Mouse (Mus musculus) midbrain, embryonic 10.5 days (tissue): Measurements from ENCODE around the gene Gm20388. TPM values are rescaled to one million over a fixed set of nuclear protein-coding genes. Genes with fewer than 3 reads are reported as not detected.
A peak's percentile ranks its signal among the peaks of the same experiment; 100 is the strongest.
"Not testable (repeated sequence)": the region's sequence is repeated elsewhere in the genome, so short reads cannot be mapped to it uniquely, and the experiment has no call there.

ENCODE experiments used
- DNase-seq: peaks from one replicate; pipeline ENCODE4 v3.0.0-alpha.2; 2017; ENCODE audit warnings: low spot score
- H3K27ac ChIP-seq: fragments of 300-500 bp; sonication (generic); replicated peaks from 2 replicates; pipeline ENCODE4 v1.5.1; 2016; ENCODE audit warnings: mild to moderate bottlenecking
- H3K27me3 ChIP-seq: fragments of 300-500 bp; sonication (generic); 2 replicates; pipeline ENCODE4 v1.6.1; 2016; ENCODE audit warnings: low read depth, mild to moderate bottlenecking; ENCODE audit not compliant: poor library complexity, severe bottlenecking
- H3K36me3 ChIP-seq: fragments of 300-500 bp; sonication (generic); 2 replicates; pipeline ENCODE4 v1.6.1; 2016; ENCODE audit warnings: mild to moderate bottlenecking, moderate library complexity
- H3K4me1 ChIP-seq: fragments of 300-500 bp; sonication (generic); 2 replicates; pipeline ENCODE4 v1.6.1; 2016
- H3K4me3 ChIP-seq: fragments of 300-500 bp; sonication (generic); 2 replicates; pipeline ENCODE4 v1.5.1; 2016; ENCODE audit warnings: mild to moderate bottlenecking, moderate library complexity
- H3K9me3 ChIP-seq: fragments of 300-500 bp; sonication (generic); replicated peaks from 2 replicates; pipeline ENCODE4 v1.6.1; 2016; ENCODE audit warnings: mild to moderate bottlenecking
- WGBS: fragments of 180-500 bp; shearing (Covaris S2); methylation state at CpG from one replicate; pipeline ENCODE4 v1.1.7; 2016; 5-methylcytosine and 5-hydroxymethylcytosine counted together
- polyA plus RNA-seq: library from polyadenylated mRNA; unstranded; fragments of >200 nt; fragmentation: Nextera tagmentation; extraction: Ambion mirVana; gene quantifications from 2 replicates; pipeline ENCODE4 v1.2.1, GENCODE M21; 2016

Gene Gm20388
- polyA plus RNA-seq, 1 experiment from 2014 or later = 7.1 TPM

DNA sequence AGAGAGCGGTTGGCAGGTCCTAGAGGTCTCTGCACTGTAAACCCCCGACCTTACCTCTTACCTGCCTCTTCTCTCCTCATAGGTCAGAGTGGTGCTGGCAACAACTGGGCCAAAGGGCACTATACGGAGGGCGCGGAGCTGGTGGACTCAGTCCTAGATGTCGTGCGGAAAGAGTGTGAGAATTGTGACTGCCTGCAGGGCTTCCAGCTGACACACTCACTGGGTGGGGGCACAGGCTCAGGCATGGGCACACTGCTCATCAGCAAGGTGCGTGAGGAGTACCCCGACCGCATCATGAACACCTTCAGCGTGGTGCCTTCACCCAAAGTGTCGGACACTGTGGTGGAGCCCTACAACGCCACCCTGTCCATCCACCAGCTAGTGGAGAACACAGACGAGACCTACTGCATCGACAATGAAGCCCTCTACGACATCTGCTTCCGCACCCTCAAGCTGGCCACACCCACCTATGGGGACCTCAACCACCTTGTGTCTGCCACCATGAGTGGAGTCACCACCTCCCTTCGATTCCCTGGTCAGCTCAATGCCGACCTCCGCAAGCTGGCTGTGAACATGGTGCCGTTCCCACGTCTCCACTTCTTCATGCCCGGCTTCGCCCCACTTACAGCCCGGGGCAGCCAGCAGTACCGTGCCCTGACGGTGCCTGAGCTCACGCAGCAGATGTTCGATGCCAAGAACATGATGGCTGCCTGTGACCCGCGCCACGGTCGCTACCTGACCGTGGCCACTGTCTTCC lies 3510.1 kb downstream of the Gm20388 start:
- Histone ChIP-seq H3K27ac (no peak overlapping the region), H3K4me3 (no peak overlapping the region), H3K27me3 (no peaks in the 10 kb centered on the region), H3K9me3 (no peaks in the 10 kb centered on the region), H3K4me1 (peaks cover 17% of the 10 kb centered on the region), H3K36me3 (peaks cover 52% of the 10 kb centered on the region)
- WGBS = 94% methylated on average over 34 of the region's 34 CpGs
- DNase-seq = no peak

DNA sequence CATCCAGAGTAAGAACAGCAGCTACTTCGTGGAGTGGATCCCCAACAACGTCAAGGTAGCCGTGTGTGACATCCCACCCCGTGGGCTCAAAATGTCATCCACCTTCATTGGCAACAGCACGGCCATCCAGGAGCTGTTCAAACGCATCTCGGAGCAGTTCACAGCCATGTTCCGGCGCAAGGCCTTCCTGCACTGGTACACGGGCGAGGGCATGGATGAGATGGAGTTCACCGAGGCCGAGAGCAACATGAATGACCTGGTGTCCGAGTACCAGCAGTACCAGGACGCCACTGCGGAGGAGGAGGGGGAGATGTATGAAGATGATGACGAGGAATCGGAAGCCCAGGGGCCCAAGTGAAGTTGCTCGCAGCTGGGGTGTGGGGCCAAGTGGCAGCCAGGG lies 3510.7 kb downstream of the Gm20388 start:
- H3K9me3 ChIP-seq = peaks cover 2% of the 10 kb centered on the region; the same call in 1 of the 2 replicates
- no peak for DNase-seq
- WGBS = 92% methylated on average over 19 of the region's 19 CpGs
- H3K4me1 ChIP-seq = peaks cover 17% of the 10 kb centered on the region
- H3K27ac ChIP-seq = no peak overlapping the region
- H3K36me3 ChIP-seq = peaks cover 52% of the 10 kb centered on the region
- H3K27me3 ChIP-seq = no peaks in the 10 kb centered on the region
- H3K4me3 ChIP-seq = no peak overlapping the region

DNA sequence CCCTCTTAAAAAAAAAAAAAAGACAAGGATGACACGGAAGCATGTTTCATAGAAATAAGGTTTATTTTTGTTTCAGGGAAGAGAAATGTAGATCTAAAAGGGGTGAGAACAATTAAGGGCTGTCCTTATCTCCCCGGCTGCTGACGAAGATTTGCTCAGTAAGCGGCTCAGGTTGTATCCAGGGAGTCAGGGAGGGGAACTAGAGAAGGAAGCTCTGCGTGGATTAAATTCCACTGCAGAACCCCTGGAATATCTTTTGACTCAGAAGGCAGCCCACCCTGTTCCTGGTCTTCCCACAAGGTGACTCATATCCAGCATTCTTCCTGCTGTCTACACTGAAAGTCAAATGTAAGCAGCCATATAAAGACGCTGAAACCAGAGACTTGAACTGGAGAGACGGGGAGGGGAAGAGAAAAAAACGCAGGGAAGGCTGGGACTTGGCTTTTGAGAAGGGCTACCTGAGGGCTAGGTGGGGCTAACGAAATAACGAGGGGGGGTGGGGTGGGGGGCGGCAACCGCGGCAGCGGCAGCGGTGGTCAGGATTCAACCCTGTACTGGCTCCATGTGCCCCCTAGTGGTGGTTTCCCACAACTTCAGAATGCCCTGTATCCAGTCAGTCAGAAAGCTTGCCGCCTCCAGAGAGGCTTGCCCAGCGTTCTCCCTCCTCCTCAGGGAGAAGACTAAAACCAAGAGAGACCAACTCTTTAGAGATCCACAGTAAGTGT lies 3511.6 kb downstream of the Gm20388 start:
- DNase-seq = peak; percentile 68
- Histone ChIP-seq H3K36me3 (peaks cover 44% of the 10 kb centered on the region), H3K27ac (no peak overlapping the region), H3K27me3 (no peaks in the 10 kb centered on the region), H3K4me3 (peak overlapping the region; percentile 35; the same call in 1 of the 2 replicates), H3K9me3 (peaks cover 11% of the 10 kb centered on the region), H3K4me1 (peaks cover 8% of the 10 kb centered on the region)
- WGBS = 22% methylated on average over 17 of the region's 17 CpGs

DNA sequence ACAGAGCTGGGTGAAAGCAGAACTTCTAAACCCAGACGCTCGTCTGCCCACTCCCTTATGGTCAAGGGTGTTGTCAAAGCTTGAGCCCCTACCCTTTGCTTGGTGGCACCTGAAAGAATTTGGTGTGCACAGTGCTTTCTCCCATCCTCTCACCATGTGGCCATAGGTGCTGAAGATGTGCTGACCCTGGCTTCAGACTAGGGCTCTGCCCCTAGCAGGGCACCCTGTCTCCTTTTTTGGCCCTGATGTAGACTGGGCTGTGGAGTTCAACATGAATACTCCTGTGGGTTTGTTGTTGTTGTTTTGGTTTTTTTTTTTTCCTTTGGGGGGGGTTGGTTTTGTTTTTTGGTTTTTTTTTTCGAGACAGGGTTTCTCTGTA lies 3512.1 kb downstream of the Gm20388 start:
- Histone ChIP-seq H3K27ac (no peak overlapping the region), H3K4me1 (peaks cover 6% of the 10 kb centered on the region; the same call in 1 of the 2 replicates), H3K36me3 (peaks cover 39% of the 10 kb centered on the region), H3K9me3 (peaks cover 16% of the 10 kb centered on the region), H3K27me3 (no peaks in the 10 kb centered on the region), H3K4me3 (0 out of 2 replicates have a peak overlapping the region, but pooled peaks have one; percentile 35)
- no peak for DNase-seq
- 23% methylated on average over 3 of the region's 3 CpGs for WGBS

- Histone ChIP-seq H3K36me3 (peaks cover 32% of the 10 kb centered on the region), H3K9me3 (peaks cover 23% of the 10 kb centered on the region), H3K4me3 (peak within 1 kb of the TSS; percentile 35; the same call in 1 of the 2 replicates), H3K27ac (no peak within 1 kb of the TSS), H3K4me1 (peaks cover 6% of the 10 kb centered on the region; the same call in 1 of the 2 replicates), H3K27me3 (no peaks in the 10 kb centered on the region)
- DNase-seq = no peak
- WGBS = 80% methylated on average over 7 of the region's 7 CpGs
Measured at GRCm38 (mm10) chr8:123423441-123423840, 3512.8 kb downstream of the Gm20388 start, which contains the start of gene Def8. TSS of gene Def8 (plus strand) at chr8:123423527.

DNA sequence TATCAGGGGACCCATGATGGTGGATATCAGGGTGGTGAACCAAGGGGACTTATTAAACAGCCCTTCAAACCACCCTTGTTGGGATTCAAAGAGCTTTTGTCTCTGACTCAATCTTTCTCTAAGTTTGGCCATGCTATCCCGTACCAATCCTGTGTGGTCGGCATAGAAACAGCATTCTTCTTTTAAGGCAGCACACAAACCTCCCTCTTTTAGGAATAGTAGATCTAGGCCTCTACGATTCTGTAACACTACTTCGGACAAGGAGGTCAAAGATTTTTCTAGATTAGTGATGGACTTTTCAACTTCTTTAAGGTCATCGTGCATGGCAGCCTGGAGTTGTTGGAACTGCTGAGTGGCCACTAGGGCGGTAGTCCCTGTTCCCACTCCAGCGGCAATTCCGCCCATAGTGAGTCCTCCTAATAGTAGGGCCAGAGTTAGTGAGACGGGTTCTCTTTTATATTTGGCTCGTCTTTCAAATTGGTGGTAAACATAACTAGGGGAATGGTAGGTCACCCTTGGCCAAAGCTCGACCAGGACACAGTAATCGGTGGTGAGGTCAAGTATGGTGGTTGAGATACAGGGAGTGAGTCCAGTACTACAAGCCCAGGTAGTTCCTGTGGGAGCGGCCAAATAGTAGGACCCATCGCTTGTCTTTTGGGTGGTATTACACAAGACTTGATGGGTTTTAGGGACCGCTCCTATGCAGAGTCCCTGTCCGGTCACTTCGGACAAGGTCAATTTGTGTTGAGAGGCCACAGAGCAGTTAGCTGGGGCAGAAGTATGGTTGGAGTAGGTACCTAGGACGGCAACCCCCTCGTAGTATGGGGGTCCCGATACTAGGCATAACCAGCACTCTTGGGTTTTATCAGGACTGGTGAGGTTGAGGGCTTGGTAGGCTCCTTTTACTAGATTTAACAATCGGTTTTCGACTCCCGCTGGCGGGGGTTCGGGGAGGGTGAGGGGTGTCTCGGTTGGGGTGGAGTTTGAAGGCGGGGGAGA lies 3516.2 kb downstream of the Gm20388 start:
- no peak overlapping the region for H3K27ac ChIP-seq
- 97% methylated on average over 27 of the region's 27 CpGs for WGBS
- DNase-seq = no peak
- no peaks in the 10 kb centered on the region for H3K36me3 ChIP-seq
- H3K4me1 ChIP-seq = peaks cover 6% of the 10 kb centered on the region; the same call in 1 of the 2 replicates
- H3K9me3 ChIP-seq = peaks cover 55% of the 10 kb centered on the region
- H3K4me3 ChIP-seq = no peak overlapping the region
- no peaks in the 10 kb centered on the region for H3K27me3 ChIP-seq

DNA sequence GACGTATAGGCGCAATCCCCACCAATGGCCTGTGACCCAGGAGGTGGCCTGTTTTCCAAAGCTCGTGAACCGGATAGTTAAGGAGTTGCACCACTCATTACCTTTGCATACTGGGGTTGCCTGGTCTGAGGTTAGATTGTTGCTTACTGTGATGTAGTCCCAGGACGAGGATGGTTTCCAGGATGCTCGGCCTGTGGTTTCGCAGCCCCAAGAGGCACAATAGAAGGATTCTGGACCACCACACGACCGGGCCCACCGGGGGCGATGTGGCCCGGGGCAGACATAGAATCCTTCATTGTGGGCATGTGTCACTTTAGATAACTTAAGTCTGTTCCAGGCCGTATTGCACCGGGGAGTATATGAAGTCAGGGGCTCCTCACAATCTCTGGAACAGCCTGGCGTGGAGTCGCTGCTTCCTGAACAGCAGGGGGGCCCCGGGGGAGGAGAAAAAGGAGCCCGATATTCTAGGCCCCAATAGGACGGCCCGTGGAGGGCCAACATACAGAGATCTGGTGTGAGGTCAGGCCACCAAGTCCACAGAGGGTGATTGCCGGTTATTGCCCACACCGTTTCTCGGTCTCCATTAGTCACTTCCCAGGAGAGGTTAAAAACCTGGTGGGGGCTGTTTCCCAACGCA lies 3517.1 kb downstream of the Gm20388 start:
- no peak overlapping the region for H3K27ac ChIP-seq
- DNase-seq = no peak
- peaks cover 64% of the 10 kb centered on the region for H3K9me3 ChIP-seq
- WGBS = 96% methylated on average over 24 of the region's 24 CpGs
- no peaks in the 10 kb centered on the region for H3K36me3 ChIP-seq
- no peaks in the 10 kb centered on the region for H3K27me3 ChIP-seq
- no peak overlapping the region for H3K4me3 ChIP-seq
- H3K4me1 ChIP-seq = no peaks in the 10 kb centered on the region

DNA sequence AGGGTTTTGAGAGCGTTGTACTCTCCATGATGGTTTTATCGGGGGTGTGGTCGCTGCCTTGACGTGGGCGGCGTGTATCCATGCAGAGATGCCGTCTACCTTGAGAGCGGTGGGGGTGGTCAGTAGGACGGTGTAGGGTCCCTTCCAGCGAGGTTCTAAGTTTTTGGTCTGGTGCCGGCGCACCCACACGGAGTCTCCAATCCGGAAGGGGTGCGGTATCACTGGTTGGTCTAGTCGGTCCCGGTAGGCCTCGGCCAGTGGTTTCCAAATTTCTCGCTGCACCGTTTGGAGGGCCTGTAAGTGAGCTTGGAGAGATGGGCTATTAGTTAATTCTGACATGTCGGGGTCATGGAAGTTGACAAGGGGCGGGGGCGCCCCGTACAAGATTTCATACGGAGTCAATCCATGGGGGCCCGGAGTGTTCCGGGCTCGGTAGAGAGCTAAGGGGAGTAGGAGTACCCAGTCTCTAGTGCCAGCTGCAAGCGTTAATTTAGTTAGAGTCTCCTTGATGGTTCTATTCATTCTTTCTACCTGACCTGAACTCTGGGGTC lies 3517.8 kb downstream of the Gm20388 start:
- Histone ChIP-seq H3K27ac (no peak overlapping the region), H3K9me3 (peaks cover 71% of the 10 kb centered on the region), H3K4me1 (no peaks in the 10 kb centered on the region), H3K36me3 (no peaks in the 10 kb centered on the region), H3K27me3 (no peaks in the 10 kb centered on the region), H3K4me3 (no peak overlapping the region)
- WGBS = 96% methylated on average over 29 of the region's 29 CpGs
- DNase-seq = no peak

DNA sequence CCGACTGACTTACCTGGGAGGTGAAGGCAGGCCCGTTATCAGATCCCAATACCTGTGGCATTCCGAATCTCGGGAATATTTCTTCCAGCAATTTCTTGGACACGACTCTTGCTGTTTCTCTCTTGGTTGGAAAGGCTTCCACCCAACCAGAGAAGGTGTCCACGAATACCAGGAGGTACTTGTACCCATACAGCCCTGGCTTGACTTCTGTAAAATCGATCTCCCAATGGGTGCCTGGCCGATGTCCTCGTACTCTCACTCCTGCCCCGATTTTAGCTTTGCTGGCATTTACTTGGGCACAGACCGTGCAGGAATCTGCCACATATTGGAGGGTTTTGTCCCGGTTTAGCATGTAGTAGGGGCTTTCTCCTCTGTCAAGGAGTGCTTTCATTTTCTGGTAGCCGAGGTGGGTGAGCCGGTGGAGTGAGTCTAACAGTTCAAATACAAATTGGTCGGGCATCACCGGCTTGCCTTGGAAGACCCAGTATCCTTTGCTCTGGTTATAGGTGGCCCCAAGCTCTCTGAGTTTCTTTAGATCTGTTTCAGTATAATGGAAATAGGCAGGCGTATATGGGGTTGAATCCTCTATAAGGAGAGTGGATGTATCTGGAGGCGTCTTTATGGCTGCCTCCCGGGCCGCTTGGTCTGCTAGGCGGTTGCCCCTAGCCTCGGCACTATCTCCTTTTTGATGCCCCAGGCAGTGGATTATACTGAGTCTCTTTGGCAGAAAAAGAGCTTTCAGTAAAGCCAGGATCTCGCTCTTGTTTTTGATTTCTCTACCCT lies 3518.5 kb downstream of the Gm20388 start:
- Histone ChIP-seq H3K4me3 (no peak overlapping the region), H3K27me3 (no peaks in the 10 kb centered on the region), H3K9me3 (peaks cover 75% of the 10 kb centered on the region), H3K36me3 (no peaks in the 10 kb centered on the region), H3K4me1 (no peaks in the 10 kb centered on the region), H3K27ac (no peak overlapping the region)
- no peak for DNase-seq
- WGBS = 94% methylated on average over 23 of the region's 23 CpGs

- not testable (repeated sequence) for H3K4me3 ChIP-seq, H3K27me3 ChIP-seq, DNase-seq, H3K36me3 ChIP-seq, H3K27ac ChIP-seq, H3K4me1 ChIP-seq
- 93% methylated on average over 15 of the region's 15 CpGs for WGBS
- H3K9me3 ChIP-seq = peaks cover 79% of the 10 kb centered on the region
Measured at GRCm38 (mm10) chr8:123429722-123430013, 3519.0 kb downstream of the Gm20388 start.

DNA sequence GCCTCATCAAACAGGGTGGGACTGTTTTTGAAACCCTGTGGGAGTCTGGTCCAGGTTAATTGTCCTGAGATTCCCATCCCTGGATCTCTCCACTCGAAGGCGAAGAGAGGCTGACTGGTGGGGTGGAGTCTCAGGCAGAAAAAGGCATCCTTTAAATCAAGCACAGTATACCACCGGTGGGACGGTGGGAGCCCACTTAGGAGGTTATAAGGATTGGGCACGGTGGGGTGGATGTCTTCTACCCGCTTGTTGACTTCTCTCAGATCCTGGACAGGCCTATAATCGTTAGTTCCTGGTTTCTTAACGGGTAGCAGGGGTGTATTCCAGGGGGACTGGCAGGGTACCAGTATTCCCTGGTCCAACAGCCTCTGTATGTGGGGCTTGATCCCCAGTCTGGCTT lies 3520.3 kb downstream of the Gm20388 start:
- H3K27me3 ChIP-seq, H3K4me1 ChIP-seq, H3K36me3 ChIP-seq, H3K4me3 ChIP-seq, DNase-seq, H3K27ac ChIP-seq: not testable (repeated sequence)
- H3K9me3 ChIP-seq = peaks cover 85% of the 10 kb centered on the region
- WGBS = 91% methylated on average over 8 of the region's 8 CpGs
